Mouse (Mus musculus): ENCODE results near the gene Egr4. TPM values are rescaled to one million over a fixed set of nuclear protein-coding genes. Genes with fewer than 3 reads are reported as not detected.

Egr4 gene
- not detected for total RNA-seq (2021)
- long read RNA-seq, experiment 1, result 0 reads
- long read RNA-seq, experiment 2, result 0 reads

DNA sequence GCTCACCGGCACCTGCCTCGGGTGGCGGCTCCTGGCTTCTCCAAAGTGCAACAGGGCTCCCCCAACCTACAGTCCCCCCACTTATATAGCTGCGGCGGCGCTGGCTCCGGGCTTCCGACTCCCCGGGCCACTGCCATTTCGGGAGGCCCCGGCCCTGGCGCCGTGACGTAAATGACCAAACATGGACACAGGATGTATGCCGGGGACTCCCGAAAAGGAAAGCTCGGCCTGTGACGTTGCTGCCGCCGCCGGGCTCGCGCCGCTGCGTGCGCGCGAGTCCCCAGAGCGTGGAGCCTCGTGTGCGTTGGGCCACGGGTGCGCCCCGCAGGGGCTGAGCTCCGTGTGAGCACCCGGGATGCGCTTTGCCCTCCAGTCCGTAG is at the start of gene Egr4:
Gene Egr4, minus strand, starts transcription at position 59 of the 380 bp plus-strand sequence.
- peak; percentile 13 to 21 for DNase-seq (ENCODE audit: low spot score in 2 of 2)

DNA sequence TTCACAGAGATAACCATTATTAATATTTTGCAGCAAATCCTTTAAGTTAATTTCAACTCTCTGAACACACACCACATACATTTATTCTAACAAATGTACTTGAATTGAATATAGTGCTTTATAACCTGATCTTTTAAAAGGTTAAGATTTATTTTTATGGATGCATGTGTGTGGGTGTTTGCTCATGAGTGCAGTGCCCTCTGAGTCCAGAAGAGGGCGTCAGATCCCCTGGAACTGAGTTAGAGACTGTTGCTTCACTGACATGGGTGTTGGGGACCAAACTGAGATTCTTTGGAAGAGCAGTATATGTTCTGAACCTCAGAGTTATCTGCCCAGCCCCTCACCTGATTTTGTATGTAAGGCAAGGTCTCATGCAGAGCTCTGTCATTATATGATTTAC is 49.0 kb upstream of the Egr4 start:
- DNase-seq (ENCODE audit: low spot score in 2 of 2), result no peak

DNA sequence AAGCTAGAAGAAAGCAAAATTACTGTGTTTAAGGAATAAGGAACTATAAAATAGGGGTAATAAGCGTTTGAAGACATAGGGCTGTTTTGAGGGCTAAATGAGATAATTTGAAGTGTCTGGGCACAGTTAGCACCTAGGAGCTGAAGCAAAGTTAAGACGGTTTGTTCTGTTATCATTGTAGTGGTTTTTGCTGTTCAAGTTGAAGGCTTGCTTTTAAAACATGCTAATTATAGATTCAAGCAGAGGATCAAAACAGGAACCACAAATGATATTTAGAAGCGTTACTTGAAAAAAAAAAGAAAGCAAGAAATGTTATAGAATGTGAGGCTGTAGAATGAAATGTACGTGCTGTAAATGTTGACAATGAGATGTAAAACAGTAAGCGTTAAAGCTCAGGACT is 34.3 kb upstream of the Egr4 start:
- DNase-seq (ENCODE audit: low spot score in 2 of 2), result no peak

DNA sequence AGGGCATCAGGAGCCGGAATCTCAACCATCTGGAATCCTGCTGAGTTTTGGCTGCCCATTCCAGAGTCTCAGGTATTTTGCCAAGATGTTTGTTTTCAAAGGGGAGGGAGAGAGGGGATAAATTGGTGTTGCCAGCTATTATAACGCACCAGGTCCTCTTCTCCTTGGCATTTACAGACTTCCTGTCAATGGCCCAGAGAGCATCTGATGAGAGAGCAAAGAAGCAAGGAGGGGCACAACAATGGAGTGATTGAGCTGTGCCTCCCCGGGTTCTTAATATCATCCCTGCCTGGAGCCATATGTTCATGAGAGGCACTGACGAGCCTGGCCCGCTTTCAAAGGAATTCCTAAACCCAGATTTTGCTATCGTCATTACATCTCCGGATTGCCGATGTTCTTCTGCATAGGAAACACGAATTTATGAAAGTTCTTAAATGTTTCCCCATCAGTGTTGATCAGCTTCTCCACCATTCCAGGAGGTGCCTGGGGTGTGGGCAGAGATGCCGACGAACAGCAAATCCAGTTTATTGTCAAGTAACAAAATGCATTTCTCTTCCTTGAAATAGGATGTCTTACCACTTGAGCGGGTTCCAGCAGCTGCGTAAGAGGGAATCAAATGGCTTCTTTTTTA is 31.0 kb upstream of the Egr4 start:
- DNase-seq (ENCODE audit: low spot score in 2 of 2), result no peak

DNA sequence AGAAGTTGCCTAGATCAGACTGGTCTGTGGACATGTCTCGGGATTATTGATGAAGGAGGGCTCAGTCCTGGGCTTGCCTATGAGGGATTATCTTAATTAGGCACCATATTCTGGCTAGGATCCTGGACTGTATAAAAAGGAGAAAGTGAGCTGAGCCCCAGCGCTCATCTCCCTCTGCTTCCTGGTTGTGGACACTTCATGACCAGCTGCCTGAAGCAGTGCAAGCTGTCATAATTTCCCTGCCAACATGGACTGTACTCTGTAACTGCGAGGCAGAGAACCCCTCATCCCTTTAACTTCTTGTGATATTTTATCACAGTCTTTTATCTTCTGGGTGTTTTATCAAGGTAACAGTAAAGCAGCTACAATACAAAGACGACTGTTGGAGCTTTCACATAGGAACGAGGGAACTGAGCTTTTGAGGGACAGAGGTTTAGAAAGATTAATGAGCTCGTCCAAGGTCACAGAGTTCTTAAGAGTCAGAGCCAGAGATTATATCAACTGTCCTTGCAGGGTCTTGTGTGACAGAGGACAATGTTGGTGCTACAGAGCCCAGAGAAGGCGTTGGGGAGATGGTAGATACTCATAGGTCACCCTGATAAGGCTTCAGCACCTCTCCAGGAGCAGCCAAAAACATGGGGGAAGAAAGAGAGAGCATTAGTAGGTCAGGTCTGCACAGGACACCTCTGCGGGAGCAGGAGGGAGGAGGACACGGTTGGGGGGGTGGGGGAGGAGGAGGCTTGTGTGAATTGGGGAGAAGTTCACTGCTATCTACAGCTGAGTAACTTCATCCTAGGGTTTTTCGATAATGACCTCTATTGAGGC is 30.2 kb upstream of the Egr4 start:
- no peak for DNase-seq (ENCODE audit: low spot score in 2 of 2)

DNA sequence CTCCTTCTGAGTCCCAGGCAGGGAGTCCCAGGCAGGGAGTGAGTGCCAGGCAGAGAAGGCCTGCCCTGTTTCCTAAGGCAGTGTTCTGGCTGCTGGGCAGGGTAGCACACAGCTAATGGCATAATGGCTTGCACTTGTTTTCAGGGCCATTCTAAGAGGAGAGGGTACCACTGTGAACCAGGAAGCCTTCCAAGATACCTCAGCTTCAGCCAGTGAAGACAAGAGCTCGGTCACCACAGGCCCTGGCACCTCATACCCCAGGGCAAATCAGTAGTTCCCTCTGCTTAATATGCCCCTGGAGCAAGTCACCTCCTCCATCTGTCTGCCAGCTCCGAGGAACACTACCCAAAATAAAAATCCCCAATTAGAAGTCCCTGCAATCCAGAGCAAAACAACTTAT is 9.4 kb upstream of the Egr4 start:
- DNase-seq (ENCODE audit: low spot score in 2 of 2), result no peak

DNA sequence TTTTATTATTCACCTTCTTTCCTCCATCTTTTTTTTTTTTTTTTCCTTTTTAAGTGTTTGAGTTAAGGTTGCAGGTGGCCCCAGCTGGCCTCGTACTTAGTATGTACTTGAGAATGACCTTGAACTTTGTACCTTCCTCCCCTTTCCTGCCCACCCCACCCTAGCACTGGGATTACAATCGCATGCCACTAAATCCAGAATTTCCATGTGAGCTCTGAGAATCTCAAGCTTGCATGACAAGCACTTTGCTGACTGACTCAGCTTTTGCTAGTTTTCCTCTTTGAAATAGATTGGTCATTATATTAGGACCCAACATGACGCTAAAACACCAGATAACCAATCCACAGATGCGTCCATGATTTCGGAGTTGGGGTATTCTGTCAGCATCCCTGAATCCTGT is 8.6 kb upstream of the Egr4 start:
- no peak for DNase-seq (ENCODE audit: low spot score in 2 of 2)

DNA sequence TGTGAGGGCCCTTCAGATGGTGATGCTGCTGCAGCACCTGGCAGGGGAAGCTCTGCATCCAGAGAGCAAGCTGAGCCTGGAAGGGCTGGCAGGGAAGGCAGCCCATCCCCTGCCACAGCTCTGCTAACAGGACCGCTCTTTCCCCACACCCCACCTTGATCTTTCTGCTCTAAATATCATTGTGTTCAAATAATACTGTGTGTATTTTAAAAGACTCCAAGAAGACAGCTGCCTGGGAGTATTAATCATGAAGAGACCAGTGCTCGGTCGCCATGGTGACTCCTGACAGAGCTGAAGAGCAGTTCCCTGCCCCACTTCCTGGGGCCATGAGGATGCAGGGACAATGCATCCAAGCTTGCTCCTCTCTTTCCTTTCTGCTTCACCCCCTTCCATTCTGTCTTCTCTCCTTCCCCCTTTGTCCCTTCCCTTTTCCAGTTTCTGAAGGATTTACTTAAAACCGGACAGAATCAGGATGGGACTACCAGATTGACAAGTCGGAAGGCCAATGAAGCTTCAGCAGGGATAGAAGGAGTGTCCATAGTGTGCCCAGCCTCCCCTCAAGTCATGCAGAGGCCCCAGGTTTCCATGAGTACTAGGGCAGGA is 4.8 kb upstream of the Egr4 start:
- DNase-seq (ENCODE audit: low spot score in 2 of 2), result no peak

DNA sequence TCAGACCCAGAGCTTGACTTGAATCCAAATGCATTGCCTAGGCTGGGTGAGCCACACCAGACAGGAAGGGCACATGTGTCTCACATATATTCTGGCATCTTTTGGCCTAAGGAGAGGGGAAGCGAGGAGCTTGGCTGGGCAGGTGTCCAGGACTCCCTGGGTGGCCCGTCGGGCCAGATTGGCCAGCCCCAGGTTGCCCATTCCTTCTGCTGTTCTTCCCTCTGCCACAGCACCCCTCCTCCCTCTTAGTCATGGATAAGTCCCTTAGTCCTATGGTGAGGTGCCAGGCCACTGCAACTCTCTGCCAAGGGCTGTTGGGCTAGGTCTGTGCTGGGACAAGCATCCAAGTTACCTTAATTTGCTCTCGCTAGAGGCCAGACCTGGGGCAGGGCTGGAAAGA is 2.6 kb upstream of the Egr4 start:
- DNase-seq (ENCODE audit: low spot score in 2 of 2), result no peak

DNA sequence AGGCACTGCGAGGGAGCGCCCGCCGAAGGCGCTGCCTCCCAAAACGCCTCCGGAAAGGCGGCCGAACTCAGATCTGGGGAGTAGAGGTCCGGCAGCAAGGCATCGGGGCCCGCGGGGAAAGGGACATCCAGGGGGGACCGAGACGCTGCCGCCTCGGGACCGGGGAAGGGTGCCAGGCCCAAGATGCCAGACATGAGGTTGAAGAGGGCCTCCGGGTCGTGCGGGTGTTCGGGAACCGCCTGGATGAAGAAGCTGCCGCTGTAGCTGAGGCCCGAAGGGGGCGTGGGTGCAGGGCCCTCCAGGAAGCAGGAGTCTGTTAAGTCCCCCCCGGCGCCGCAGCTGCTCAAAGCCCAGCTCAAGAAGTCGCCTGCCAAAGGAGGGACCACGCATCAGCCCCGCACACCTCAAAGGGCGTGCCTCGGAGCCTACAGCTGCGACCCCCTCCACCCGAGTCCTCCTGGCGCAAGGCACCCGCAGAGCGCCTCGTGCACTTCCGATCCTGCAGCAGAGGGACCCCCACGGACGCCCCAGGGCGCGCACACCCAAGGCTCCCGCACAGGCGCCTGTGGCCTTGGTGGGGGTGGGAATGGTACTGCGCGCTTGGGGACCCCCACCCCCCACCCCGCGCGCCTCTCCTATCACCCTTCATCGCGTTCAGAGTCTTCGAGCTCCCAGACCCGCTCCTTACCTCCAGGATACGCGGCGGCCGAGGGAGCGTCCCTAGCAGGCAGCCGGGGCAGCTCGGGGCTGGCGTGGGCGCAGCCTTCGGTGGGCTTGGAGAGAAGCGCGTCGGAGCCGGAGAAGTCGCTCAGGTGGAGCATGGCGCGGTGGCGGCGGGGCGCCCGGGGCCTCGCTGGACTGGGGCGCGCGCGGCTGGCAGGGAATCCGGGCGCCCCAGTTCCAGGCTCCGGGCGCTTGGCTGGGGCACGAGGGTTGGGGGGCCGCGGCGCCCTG is 535 bp downstream of the Egr4 start:
- DNase-seq (ENCODE audit: low spot score in 2 of 2), result no peak

DNA sequence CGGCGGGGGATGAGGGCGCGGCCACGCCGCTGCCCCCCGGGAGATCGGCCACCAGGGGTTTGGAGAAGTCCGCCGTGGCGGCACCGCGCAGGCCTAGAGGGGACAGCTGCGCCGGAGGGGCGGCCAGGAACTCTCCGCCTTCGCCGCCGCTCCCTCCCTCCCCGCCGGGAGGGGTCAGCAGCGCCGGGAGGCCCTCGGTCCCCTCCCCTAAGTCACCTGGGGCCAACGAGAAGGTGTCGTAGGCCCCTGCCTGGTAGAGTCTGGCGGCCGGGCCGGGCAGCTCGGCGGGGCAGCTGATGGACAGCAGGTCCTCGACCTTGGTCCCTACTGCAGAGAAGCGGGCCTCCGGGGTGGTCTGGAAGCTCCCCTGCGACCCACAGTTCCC is 1.3 kb downstream of the Egr4 start:
- DNase-seq (ENCODE audit: low spot score in 2 of 2), result no peak

DNA sequence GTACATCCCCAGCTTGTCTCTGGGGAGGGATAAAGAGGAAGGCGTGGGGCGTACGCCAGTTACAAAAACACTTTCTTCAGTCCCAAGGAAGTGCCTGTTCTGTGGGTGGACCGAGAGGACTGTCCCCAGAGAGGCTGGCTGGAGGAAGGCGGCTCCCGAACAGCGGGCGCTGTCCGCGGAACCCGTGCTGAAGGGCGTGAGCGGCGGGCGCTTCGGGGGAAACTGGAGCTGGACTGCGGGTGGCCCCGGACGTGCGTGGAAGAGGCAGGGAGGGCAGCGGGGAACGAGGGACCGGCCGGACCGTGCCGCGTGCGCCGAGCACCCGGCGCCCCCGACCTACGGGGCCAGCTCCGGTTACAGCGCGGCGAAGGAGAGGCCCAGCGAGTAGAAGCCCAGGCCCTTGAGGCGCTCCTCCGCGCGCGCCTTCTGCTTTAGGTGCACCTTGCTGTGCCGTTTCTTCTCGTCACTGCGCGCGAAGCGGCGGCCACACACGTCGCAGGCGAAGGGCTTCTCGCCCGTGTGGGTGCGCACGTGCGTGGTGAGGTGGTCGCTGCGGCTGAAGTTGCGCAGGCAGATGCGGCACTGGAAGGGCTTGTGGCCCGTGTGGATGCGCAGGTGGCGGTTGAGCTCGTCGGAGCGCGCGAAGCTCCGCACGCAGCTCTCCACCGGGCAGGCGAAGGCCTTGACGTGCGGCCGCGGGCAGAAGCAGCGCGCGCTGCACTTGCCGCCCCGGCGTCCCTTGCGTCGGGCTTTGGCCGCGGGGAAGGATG is 1.9 kb downstream of the Egr4 start:
- DNase-seq (ENCODE audit: low spot score in 2 of 2), result peak; percentile 57 to 66

DNA sequence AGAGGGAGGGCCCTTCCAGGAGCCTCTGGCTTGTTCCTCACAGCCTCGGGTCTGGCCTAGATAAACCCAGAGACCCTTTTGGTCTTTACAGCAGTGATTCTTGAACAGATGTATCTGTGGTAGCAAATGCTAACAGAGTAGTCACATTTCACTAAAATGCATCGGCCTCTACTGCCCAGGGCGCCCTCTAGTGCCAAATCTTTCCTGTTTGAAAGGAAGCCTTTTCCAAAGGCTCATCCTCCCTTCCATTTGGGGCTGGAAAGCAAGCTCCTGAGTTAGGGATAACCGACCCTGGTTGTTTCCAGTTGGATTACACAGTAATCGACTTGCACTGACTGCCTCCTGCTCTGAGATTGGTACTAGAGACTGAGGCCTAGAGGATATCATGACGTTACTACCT is 2.9 kb downstream of the Egr4 start:
- DNase-seq (ENCODE audit: low spot score in 2 of 2), result peak; percentile 34 to 45

DNA sequence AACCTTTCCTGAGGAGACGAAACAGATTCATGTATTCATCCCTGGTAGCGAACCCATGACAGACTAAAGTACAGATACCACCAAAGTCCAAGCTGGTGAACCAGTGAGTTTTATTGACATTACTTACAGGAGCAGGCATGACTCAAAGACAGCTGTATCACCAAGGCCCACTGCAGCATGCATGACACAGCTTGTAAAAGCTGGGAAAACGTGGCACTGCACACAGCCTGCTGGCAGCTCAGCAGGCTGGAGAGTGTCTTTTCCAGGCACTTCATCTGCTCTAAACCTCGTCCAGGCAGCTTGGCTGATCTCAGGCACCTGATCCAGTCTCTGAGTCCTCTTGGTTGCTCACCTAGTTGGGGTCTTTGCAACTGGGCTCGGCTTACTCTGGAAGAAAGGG is 4.8 kb downstream of the Egr4 start:
- no peak for DNase-seq (ENCODE audit: low spot score in 2 of 2)

DNA sequence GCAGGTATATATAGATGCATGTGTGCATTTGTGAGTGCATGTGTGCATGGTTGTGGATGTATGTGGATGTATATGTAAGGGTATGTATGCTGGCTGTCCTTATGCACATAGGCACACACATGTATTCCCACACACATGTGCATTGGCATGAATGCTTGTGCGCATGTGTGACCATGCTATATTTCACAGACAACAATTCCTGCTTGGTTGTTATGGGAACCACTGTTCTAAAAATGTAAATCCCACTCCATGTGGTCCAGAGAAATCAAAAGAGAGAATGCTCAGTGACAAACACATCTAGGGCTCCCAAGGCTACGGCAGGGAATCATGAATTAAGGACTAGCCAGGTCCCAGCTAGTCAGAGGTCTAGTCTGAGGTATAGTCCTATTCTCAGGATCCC is 8.5 kb downstream of the Egr4 start:
- DNase-seq (ENCODE audit: low spot score in 2 of 2), result no peak

DNA sequence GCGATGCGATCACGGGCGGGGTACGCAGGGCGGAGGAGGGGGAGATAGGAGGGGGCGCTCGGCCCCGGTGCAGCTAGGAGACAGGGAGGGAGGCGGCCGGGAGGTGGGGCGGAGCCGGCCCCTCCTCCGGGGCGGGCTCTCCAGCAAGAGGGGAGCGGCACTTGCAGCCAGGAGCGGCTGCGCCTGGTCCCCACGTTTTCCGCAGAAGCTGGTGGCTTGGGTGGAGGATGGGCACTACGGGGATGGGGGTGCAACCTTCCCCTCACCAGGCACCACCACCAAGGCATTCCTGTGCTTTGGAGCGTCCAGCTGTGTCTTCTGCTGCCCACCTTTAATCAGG is 10.5 kb downstream of the Egr4 start, which contains the start of gene Fbxo41:
Gene Fbxo41, minus strand, starts transcription at position 84 of the 340 bp plus-strand sequence.
- peak in 1 of 2 experiments; percentile 30 for DNase-seq (ENCODE audit: low spot score in 2 of 2)

DNA sequence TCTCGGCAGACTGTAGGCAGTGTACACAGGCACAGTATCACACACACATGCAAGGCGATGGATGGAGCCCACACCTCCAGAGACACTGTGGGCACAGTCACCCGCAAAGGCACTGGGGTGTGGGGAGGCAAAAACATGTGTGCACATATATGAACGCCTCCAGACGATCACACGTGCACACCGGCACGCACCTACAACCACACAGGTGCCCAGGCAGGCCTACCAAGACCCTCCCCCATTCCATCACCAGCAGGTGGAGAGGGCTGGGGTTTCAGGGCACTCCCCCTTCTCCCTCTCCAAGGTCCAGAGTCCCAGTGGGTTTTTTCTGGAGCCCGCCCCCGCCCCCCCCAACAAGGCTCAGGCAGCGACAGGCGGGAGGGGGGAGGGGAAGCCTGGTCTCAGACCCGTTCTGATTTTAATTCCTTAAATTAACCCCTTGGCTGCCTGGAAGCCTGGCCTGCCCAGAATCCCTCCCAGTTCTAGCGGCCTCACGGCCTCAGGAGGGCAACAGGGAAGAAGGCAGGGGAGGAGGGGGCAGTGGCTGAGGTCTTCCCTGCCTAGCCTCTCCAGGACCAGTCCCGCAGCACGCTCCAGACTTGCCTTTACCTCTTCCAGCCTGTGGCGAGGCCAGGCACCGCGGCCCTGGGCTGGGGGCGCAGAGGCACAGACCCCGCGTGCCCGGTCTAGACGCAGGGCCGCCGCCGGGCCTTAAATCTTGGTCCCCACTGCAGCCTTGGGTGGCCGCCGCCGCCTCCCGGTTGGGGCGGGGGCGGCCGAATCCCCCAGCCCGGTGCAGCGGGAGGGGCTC is 11.1 kb downstream of the Egr4 start:
- DNase-seq (ENCODE audit: low spot score in 2 of 2), result no peak

DNA sequence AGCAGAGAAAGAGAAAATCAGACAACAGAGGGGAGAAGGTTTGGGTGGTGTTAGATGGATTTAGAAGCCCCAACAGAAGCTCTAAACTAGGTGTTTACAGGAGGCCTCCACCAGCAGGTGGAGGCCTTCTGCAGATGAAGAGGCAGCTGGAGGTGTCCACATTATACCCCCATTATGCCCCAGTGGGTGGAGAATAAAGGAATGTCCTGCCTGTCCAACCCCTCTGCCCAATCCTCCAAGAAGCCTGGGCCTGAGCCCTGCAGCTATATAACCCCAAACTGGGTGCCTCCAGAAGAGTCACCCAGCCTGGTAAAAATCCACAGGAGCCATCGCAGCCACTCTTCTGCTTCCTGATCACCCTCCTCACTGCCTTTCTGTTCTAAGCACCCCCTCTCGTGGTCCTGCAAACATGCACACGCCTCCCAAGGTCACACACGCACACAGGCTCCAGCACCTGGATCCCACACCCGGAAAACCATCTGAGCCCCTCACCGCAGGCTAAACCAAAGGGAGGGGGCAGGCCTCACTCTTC is 11.8 kb downstream of the Egr4 start:
- no peak for DNase-seq (ENCODE audit: low spot score in 2 of 2)

DNA sequence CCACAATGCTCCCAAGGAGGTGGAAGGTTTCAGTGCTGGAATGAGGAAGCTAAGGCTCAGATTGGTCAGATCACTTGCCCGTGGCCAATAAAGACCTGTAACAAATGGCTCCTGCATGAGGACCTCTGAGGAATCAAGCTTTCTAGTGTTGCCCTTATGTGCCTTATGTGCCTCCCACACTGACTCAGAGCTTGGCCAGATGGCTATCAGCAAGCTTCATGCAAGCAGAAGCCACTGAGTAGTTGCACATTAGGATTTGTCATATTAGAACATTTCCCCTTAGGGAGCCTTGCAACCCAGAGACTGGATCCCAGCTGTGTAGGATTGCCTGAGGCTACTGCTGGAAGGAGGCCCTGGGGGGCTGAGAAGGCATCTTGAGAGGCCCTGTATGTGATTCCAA is 13.0 kb downstream of the Egr4 start:
- DNase-seq (ENCODE audit: low spot score in 2 of 2), result no peak
